Mouse (Mus musculus): ENCODE data around the gene Kat6b.

Gene Kat6b

DNA sequence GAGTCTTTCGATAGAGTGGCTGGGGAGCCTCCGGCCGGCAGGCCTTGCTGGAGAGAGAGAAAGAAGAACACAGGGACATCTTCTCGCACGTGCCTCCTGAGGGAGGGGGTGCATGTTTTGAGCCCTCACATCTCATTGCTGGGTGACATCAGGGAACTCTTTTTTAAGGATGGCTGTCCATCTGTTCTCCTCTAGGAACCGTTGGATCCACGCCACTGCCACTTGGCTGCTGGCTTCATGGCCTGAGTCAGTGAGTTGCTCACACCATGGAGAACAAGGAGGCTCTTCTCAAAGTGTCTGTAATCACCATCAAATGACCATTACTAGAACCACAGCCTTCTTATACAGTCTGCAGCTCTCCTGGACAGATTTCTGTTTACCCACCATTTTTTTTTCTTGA is 108.4 kb downstream of the Kat6b start:
- peak; percentile 48 for DNase-seq (ENCODE audit: extremely low read depth, insufficient read length, low spot score)

DNA sequence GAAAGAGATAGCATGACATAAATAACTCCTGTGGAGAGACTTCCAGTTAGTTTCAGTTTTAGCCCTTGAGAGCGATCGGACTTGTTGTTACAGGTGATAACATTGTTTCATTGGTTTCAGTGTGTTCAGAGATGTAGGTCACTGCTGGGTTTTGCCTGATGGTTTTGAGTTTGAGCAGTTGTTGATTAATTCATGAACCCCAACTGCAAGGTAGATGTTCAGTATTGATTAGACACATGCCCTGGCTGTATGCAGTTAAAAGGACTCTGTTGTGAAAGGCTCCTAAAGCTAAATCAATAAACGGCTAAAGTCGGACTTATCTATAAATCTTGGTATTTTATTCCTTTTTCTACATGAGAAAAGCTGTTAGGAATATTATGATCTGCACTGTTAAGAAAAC is 109.0 kb downstream of the Kat6b start:
- DNase-seq (ENCODE audit: extremely low read depth, insufficient read length, low spot score), result no peak

DNA sequence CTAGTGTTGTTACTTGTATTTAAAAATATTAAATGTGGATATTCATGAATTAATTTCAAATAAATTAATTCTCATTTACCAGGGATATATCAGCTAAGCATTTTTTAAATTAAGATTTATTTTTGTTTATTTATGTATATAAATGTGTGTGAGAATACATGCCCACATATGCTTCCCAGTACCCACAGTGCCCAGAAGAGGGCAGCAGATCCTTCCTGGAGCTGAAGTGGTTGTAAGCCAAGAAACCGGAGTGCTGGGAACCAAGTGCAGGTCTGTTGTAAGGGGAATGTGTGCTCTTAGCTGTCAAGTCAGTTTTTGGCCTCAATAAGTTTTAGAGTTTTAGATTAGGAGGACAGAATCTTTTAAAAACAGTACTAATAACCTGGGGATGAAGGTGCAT is 110.9 kb downstream of the Kat6b start:
- no peak for DNase-seq (ENCODE audit: extremely low read depth, insufficient read length, low spot score)

DNA sequence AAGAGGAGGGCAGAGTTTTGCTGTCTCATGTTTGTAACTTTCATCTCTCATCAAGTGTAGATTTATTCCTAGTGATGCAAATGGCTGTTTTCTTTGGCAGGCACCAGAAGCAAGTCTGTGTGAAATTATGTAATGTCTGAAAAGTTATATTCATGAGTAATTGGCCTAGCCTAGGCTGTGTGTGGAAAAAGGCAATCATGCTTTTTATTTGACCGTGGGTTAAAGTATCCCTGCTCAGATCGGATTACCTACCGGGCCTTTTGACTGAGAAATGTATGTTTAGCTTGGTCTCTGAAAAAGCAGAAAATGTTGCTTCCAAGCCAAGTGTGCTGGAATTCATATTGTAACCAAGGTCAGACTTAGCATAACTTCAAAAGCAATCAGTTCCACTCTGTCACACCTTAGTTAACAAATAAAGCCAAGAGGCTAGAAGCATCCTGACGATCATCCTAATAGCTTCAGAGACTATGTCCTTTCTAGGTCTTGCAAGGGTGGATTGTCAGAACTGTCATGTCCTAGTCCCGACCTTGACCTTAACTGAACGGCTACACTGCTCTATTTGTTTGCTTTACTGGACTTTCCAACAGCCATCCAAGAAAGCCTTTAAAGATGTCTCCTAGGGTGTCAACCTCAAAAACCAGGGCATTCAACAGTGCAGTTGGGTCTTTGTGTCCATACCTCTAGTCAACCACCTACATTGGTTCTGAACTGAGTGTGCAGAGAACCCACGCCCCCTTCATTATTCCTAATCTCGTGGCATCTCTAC is 111.9 kb downstream of the Kat6b start:
- DNase-seq (ENCODE audit: extremely low read depth, insufficient read length, low spot score), result peak; percentile 29

DNA sequence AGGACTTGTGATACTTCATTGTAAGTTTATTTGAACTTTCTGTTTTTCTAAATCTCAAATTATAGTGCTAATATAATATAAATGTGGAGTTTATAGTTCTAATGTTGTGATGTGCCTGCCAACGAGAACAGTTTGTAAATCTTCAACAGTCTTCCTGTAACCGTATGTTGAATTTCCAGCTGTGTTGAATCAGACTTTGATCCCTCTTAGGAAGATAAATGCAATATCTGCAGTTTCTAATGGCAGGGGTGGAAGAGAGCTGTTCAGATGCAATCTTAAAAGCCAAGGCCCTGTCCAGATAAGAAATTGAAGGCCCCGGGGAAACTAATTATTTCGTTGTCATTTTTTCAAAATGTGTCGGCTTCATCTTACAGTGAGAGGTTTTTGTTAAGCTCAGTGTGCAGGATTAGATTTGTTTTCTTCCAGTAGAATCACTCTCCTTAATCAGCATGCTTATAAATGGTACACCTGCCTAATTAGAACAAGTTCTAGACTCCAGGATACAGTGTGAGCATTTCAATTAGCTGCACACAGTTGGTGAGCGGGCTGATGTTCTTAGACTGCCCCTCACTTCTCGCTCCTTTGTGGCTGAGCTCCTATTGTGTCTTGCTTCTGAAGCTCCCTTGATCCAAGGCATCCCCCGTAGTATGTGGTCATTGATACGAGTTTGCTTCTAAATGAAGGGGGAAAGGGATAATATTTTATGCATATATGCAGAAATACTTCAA is 118.4 kb downstream of the Kat6b start:
- DNase-seq (ENCODE audit: extremely low read depth, insufficient read length, low spot score), result no peak

DNA sequence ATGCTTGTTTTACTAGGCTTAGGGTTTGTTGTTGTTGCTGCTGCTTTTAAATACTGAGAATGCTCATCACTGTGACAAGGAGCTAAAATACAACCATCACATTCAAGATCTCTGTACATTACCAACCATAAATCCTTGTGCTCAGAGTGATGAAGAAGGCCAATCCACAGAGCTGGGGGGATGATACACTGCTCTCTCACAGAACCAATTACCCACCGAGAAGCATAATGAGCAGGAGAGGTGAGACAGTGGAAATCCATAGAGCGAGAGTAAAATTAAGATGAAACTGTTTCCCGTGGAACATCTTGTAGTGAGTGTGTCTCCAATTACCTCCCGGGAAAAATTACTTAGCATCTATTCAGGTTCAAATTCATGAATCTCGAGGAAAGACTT is 118.9 kb downstream of the Kat6b start:
- no peak for DNase-seq (ENCODE audit: extremely low read depth, insufficient read length, low spot score)

DNA sequence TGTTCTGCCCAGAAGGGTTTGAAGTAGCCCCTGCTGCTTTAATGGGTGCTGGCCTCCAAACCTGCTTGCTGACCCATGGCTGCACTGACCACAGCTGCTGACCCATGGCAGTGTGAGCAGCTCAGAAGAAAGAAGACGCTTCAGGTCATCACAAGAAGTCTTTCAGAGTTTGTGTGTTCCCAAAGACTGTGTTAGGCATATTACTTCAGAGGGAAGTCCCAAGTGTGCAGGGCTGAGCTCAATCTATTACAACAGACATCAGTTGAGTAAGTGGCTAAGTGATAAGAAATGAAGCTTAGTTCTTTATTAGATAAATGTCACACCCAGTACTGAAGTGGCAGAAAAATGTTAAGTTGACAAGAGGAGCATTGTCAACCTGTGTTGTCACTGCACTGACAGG is 119.4 kb downstream of the Kat6b start:
- no peak for DNase-seq (ENCODE audit: extremely low read depth, insufficient read length, low spot score)

DNA sequence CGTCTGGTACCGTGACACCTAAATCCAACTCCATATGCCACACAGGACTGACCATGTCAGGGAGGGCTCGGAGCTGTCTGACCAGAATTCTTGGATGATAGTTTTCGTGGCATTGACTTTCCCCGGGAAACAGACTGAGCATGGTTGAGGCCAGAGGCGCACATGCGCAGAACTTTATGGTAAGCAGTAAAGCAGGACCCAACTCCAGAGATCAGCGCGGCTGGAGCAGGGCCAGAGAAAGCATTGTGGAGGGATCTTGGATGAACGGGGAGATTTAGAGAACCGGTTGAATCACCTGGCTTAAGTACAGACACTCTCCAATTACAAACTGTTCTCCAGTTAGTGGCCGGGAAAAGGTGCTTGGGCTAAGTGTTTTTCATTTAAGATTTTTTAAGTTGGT is 120.9 kb downstream of the Kat6b start:
- no peak for DNase-seq (ENCODE audit: extremely low read depth, insufficient read length, low spot score)

DNA sequence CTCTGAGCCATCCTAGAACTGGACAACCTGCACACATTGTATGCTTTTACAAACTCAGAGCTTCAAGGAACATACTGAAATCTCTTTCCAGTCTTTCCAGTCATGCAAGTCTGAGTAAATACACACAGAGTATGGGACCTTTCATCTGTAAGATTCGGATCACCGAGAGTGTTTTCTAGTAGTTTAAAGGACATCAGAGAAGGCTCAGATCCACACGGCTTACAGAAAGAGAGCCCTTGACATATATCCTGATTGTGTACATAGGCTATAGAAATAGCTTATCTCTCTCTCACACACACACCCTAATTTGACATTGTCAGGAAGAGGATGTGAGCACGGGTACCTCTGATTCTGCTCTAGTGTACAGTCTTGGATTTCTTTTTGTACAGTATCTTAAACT is 121.7 kb downstream of the Kat6b start:
- DNase-seq (ENCODE audit: extremely low read depth, insufficient read length, low spot score), result no peak

DNA sequence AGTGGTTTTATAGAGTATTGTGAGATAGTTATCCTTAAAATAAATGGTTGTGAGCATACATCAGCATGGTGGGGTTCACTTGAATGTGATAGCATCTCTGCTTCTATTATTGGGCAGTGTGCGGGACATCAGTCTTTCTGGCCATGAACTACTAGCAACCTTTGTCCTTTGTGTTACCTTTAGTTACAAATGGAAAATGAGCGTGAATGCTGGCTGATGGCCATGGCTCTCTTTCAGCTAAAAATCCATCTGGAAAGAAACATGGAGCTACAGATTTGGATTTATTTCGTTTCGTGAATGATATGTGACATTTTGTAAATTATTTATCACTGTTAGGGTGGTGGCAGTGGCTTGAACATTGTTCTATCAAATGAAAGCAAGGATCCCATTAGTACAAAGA is 126.5 kb downstream of the Kat6b start:
- DNase-seq (ENCODE audit: extremely low read depth, insufficient read length, low spot score), result no peak

DNA sequence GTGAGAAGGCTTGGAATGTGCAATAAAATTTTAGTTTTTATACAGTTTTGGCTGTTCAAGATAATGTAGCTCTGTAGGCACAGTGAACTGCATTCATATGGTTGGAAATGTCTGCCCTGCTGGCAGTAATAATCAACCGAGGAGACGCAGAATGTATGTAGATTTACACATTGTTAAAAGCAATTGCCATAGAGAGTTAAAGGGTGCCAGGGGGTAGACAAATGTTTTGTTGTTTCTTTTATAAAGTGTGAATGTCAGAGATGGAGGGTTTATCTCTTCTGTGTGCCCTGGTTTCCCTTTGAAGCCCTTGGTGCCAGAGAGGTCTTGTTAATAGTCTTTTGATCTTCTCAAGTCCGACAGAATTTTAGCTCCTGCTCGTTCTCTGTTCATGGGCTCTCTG is 127.7 kb downstream of the Kat6b start:
- DNase-seq (ENCODE audit: extremely low read depth, insufficient read length, low spot score), result no peak

DNA sequence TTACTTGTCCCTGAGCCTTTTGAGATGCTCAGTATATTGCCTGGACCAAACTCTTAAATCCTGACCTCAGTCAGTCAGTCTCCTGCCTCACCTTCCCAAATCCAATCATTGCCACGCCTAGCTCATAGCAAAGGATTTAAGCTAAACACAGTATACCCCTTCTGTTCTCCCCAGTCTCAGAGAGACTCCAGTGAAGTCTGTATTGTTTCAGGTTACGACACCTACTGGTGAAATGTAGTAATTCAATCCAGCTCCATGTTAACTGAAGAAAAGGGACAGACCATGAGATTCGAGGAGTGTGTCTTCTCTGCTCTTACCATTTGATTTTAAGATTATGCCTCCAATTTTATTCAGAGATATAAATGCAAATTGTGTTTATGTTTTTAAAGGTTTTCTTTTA is 129.0 kb downstream of the Kat6b start:
- DNase-seq (ENCODE audit: extremely low read depth, insufficient read length, low spot score), result no peak

DNA sequence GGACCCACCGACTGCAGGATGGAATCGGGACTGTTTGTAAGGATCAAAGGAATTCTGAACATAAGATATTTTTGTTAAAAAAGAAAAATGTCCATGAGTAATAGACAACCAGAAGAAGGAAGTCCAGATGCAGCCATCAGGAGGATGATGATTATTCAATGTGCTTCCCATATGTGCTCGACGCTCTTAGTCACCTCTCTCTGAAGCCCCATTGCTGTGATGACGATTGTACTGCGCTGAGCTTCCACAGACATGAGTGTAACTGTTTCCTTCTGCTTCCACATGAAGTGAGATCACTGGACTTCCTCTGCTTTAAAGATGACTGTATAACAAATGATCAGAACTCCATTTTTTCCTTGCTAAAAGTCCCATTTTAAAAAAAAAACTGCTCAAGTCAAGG is 131.8 kb downstream of the Kat6b start:
- DNase-seq (ENCODE audit: extremely low read depth, insufficient read length, low spot score), result no peak

DNA sequence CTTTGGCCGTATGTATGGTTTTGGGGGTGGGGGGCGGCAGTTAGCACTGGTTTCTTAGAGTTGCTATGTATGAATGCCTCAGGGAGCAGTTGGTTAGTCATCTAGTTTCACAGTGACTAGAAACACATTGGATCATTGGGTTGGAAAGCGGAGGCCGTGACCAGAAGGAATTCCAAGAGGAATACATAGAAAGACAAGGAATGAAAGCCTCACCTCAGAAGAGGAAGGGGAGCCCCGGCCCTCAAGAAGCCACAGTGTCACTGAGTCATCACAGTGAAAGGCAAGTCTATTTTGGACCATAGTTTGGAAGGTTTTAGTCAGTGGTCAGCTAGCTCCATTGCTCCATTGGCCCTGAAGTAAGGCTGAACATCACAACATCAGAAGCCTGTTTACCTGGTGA is 132.9 kb downstream of the Kat6b start:
- no peak for DNase-seq (ENCODE audit: extremely low read depth, insufficient read length, low spot score)

DNA sequence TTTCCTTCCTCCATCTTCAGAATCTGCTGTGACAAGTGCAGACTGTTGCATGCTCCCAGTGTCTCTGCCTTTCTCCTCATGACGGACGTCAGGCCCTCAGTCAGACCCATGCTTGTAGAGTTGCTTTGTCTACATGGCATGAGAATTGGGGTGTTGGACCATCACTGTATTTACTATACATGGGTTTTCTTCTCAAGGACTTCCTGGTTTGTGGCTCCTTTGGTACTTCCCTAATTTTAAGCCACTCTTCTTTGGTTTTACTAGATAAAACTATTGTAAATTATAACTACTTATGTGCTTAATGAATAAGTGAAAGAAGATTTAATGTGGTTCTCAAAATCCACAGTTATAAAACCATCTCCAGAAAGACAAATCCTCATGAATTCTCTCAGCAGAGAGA is 134.6 kb downstream of the Kat6b start:
- DNase-seq (ENCODE audit: extremely low read depth, insufficient read length, low spot score), result no peak

DNA sequence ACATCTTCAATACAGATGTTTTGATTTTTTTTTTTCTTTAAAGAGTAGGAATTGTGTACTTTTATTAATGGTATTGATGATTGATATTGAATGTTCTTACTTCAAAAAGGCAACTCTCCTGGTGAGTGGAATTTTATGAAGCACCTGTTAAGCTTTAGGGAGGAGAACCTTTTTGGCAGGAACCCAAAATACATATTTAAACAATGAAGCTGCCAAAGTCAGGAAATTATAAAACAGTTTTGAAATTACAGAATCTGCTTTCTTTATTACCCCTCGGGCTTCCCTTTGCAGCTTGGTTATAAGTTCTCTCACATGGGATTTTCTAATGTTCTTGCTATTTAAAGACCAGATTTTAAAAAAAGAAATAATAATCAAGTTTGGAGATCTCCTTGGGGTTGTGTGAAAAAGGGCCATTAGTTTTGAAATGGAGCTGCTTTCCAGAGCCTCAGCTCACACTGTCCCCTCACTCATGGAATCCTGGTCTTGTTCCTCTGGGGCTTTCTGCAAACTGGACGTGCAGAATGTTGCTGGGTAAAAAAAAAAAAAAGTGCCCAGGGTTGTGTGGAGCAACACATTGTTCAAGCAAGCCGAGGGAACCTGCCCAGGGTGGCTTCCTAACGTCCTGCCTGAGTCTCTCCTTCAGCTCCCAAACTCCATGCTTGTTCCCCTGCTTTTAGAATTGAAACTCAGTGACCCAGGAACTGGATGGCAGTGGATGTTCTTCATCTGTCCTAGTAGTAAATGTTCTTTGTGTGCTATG is 136.2 kb downstream of the Kat6b start:
- no peak for DNase-seq (ENCODE audit: extremely low read depth, insufficient read length, low spot score)

DNA sequence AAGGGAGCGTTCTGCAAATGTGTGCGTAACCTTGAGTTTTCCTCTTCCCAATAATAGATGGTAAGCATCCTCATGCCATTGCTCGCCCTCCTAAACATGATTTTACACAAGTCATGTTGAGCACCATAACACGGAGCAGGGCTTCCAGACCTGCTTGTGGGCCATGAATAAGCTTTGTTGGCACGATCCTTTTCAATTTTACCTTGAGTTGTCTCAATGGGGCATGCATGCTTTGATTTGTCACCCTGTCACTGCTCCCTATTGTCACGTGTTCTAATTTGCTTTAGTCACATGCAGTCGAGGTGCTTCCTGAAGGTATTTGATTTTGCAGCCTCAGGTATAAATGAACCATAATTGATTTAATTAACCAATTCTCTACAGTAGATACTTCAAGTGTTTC is 138.7 kb downstream of the Kat6b start:
- no peak for DNase-seq (ENCODE audit: extremely low read depth, insufficient read length, low spot score)

DNA sequence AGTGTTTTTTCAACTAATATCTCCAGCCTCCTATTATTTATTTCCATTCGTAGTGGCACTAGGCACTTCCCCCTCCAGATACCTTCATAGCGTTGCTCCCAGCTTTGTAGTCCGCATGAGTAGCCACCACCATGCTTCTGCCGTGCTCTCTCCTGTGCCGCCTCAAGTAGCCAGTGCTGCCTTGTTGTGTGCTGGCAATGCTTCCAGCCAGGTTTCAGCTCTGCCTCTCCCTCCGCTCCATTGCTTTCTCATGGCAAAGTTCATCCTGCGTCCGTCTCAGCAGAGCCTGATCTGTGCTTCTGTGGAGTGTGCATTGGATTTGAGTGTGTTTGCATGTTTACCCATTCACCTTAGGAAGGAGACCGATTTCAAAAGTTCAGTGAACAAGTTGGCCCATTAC is 144.7 kb downstream of the Kat6b start:
- no peak for DNase-seq (ENCODE audit: extremely low read depth, insufficient read length, low spot score)

DNA sequence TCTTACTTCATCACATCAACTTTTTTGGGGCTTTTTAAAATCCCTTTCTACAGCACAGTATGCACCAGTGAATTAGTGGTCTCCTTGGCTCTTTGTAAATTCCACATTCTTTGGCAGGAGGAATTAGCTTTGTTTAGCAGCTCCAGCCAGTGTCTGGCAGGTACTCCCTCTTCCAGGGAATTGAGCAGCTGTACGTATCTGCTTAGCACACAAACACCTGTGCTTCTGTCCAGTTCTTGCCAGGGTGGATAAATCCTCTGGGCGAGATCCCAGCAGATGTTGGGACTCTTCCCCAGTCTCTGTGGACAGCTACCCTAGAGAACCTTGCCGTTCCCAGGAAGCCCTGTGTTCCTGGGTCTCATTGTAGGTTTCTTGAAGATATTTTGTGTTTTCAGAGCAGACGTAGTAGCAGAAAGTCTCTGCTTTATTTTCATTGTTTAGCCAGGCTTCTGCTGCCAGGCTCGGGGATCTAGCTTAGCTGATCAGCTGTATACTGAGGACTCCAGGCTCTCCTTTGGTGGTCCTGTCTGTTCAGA is 150.5 kb downstream of the Kat6b start:
- no peak for DNase-seq (ENCODE audit: extremely low read depth, insufficient read length, low spot score)

DNA sequence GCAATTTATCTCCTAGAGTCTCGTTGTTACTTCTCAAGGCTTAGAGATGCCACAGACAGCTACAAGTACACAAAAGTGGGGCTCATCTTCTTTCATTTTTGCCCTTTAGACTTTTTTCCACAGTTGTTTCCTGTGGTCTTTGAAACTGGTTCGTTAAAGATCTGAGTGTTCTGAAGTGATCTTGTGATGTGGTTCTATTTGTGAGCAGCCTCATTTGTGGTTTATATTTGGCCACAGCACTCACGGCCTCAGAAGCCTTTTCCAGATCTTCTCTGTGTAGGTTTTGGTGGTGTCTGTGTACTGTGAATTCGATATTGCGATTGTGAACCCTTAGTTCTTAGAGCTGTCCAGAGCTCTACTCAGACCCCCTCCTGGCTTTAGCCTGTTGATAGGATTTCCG is 155.3 kb downstream of the Kat6b start:
- DNase-seq (ENCODE audit: extremely low read depth, insufficient read length, low spot score), result no peak

DNA sequence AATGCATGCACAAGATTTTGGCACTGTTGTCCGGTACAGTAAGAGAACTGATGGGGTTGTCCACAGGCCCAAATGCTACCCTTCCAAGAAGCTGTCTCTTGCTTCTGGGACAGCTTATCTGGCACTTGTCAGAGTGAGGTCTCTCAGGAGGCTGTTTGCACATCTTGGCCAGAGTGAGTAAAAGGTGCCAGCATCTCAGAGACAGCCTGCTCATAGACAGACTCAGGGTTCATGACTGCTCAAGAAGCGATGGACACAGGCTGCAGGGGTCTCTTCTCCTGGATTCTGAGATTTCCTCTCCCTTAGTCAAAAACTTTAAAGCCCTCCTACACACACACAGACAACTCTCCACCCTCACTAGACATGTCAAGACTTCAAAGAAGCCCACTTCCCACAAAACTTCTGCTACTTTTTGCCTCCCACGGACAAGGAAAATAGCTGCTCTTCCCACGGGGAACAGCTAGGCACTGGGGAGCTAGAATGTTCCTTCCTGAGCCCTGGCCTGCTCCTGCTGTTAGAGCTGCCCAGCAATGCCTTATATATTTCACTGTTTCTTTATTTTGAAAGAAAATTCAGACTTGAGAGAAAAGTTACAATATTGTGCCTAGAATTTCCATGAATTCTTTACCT is 159.7 kb downstream of the Kat6b start:
- no peak for DNase-seq (ENCODE audit: extremely low read depth, insufficient read length, low spot score)
